Mouse (Mus musculus) intestine, postnatal 0 days (tissue): ENCODE results near the gene Vps72. TPM values are rescaled to one million over a fixed set of nuclear protein-coding genes. Genes with fewer than 3 reads are reported as not detected.

Experiments
- ATAC-seq: fragments of 200-750 bp; cut with Nextera tagmentation; 2 replicates; pipeline ENCODE4 v1.8.0; 2017; ENCODE audit warnings: mild to moderate bottlenecking, moderate TSS enrichment, moderate library complexity
- H3K27ac ChIP-seq: fragments of 300-500 bp; sonication (generic); 2 replicates; pipeline ENCODE4 v1.5.1; 2014; ENCODE audit warnings: mild to moderate bottlenecking, low read depth, low read length, moderate library complexity
- H3K27me3 ChIP-seq: fragments of 300-500 bp; sonication (generic); replicated peaks from 2 replicates; pipeline ENCODE4 v1.6.1; 2014; ENCODE audit warnings: low read length, mixed read lengths; ENCODE audit not compliant: control insufficient read depth, insufficient read depth
- H3K36me3 ChIP-seq: fragments of 300-500 bp; sonication (generic); 2 replicates; pipeline ENCODE4 v1.6.1; 2014; ENCODE audit warnings: mild to moderate bottlenecking, moderate library complexity; ENCODE audit not compliant: control insufficient read depth, insufficient read depth
- H3K4me1 ChIP-seq: fragments of 300-500 bp; sonication (generic); replicated peaks from 2 replicates; pipeline ENCODE4 v1.6.1; 2014; ENCODE audit warnings: antibody characterized with exemption, low read length, mixed read lengths; ENCODE audit not compliant: control insufficient read depth, insufficient read depth
- H3K4me2 ChIP-seq: fragments of 300-500 bp; sonication (generic); replicated peaks from 2 replicates; pipeline ENCODE4 v1.6.1; 2014; ENCODE audit warnings: low read depth, mild to moderate bottlenecking, moderate library complexity
- H3K4me3 ChIP-seq: fragments of 300-500 bp; sonication (generic); 2 replicates; pipeline ENCODE4 v1.5.1; 2014; ENCODE audit warnings: low read depth, low read length
- H3K9ac ChIP-seq: fragments of 300-500 bp; sonication (generic); 2 replicates; pipeline ENCODE4 v1.6.1; 2014; ENCODE audit warnings: mild to moderate bottlenecking, low read depth, low read length
- H3K9me3 ChIP-seq: fragments of 300-500 bp; sonication (generic); 2 replicates; pipeline ENCODE4 v1.6.1; 2016; ENCODE audit warnings: mixed run types; ENCODE audit not compliant: control insufficient read depth
- CTCF ChIP-seq: sonication (generic); IDR thresholded peaks from 2 replicates; pipeline ENCODE4 v1.5.1; 2016; ENCODE audit warnings: low read depth, mild to moderate bottlenecking, control low read depth, antibody characterized with exemption, moderate library complexity
- WGBS: fragments of 180-500 bp; shearing (Covaris S2); extraction: QIAGEN DNeasy Blood & Tissue Kit; methylation state at CpG from one replicate; pipeline ENCODE4 v1.1.7; 2014; 5-methylcytosine and 5-hydroxymethylcytosine counted together
- polyA plus RNA-seq: library from polyadenylated mRNA; unstranded; fragments of >200 nt; fragmentation: Nextera tagmentation; extraction: Ambion mirVana; gene quantifications from 2 replicates; pipeline ENCODE4 v1.2.1, GENCODE M21; 2015

Gene Vps72
- polyA plus RNA-seq: 58.5 and 60.5 TPM in 2 replicates

DNA sequence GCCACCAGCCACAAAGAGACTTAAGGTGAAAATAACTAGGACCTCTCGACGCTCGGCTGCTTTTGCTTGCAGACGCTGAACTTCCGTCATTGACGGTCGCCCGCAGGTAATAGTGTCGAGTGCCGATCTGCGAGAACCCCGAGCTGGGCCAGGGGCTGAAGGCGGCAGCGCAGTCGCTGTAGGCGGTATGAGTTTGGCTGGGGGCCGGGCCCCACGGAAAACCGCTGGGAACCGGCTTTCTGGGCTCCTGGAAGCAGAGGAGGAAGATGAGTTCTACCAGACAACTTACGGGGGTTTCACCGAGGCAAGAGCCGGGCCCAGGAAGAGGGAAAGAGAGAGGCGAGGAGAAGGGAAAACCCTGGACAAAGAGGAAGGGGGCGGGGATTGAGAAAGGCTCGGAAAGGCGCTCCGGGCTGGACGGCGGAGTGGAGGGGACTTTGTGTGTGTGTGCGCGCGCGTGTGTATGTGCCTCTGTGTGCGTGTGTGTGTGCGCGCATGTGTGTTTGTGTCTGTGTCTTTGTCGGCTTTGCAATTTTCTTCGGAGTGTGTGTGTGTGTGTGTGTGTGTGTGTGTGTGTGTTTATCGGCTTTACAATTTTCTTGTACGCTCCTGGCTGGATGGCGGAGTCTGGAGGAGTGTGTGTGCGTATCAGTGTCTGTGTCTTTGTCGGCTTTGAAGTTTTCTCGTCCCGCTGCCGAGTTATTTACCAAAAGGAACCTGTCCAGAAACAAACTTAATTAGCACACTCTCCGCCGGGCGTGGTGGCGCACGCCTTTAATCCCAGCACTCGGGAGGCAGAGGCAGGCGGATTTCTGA is at the start of gene Vps72:
TSS of gene Vps72 (plus strand) at position 112 of the 816 bp plus-strand sequence.
- peak within 1 kb of the TSS; percentile 72 for H3K4me3 ChIP-seq
- H3K9me3 ChIP-seq: no peaks in the 10 kb centered on the region
- WGBS: under 1% methylated on average over 54 of the region's 54 CpGs
- H3K9ac ChIP-seq: peak within 1 kb of the TSS; percentile 76
- H3K4me1 ChIP-seq: no peaks in the 10 kb centered on the region
- no peaks in the 10 kb centered on the region for H3K27me3 ChIP-seq
- H3K4me2 ChIP-seq: peak within 1 kb of the TSS; percentile 56
- H3K36me3 ChIP-seq: peaks cover 14% of the 10 kb centered on the region
- no peak for TF ChIP-seq CTCF
- H3K27ac ChIP-seq: peak within 1 kb of the TSS; percentile 90
- peak; percentile 59 for ATAC-seq

DNA sequence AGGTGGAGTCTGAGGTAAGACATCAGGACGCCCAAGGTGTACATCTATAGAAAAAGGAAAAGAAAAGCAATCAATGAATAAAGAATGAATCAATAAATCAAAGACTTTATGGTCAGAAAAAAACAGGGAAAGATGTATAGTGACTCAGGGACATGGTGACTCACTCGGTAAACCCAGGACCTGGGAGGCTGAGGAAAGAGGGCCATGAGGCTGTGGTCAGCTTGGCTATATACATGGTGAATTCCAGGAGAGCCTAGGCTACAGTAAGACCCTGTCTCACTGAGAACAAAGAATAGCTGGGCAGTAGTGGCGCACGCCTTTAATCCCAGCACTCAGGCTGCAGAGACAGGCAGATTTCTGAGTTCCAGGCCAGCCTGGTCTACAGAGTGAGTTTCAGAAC is 47.1 kb upstream of the Vps72 start:
- Histone ChIP-seq H3K27me3 (no peaks in the 10 kb centered on the region), H3K27ac (no peak overlapping the region), H3K9me3 (no peaks in the 10 kb centered on the region), H3K4me2 (no peak overlapping the region), H3K4me1 (no peaks in the 10 kb centered on the region), H3K9ac (no peak overlapping the region), H3K36me3 (peaks cover 88% of the 10 kb centered on the region), H3K4me3 (no peak overlapping the region)
- 96% methylated on average over 4 of the region's 4 CpGs for WGBS
- TF ChIP-seq CTCF: no peak
- no peak for ATAC-seq

DNA sequence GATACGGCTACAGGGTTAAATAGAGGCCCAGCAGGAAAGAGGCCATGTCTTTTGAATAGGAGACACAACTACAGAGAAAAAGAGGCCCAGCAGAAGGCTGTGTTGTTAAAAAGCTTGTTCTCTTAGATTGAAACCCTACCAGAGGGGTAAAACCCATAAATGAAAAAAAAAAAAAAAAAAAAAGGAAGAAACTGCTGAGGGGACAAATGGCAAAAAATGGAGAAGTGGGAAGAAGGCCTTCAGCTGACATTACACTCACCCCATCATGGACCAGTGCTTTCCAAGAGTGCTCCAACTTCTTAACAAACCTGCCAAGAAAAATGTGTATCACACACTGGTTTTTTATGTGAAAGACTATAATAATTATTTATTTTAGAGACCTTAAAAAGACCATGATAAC is 45.3 kb upstream of the Vps72 start:
- TF ChIP-seq CTCF: no peak
- WGBS: 97% methylated on average over 1 of the region's 1 CpGs
- ATAC-seq: no peak
- no peaks in the 10 kb centered on the region for H3K27me3 ChIP-seq
- no peaks in the 10 kb centered on the region for H3K4me1 ChIP-seq
- peaks cover 83% of the 10 kb centered on the region for H3K36me3 ChIP-seq
- H3K4me3 ChIP-seq: no peak overlapping the region
- no peak overlapping the region for H3K9ac ChIP-seq
- no peak overlapping the region for H3K4me2 ChIP-seq
- H3K9me3 ChIP-seq: no peaks in the 10 kb centered on the region
- H3K27ac ChIP-seq: no peak overlapping the region

DNA sequence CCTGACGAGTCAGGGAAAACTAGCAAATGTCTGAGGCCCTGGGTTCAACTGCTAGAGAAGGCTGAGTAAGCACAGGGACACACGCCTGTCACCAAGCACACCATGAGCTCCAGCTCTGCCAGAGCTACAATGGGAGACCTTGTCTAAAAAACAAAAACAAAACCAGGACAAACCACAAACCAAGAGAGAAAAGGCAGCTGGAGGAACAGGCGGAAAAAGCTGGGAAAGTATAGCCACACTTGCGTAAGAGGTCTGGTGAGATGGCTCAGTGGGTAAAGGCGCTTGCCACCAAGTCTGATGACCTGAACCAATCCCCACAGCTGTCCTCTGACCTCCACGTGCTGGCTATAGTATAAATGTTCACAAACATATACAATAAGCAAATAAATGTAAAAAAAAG is 44.7 kb upstream of the Vps72 start:
- Histone ChIP-seq H3K4me1 (no peaks in the 10 kb centered on the region), H3K4me2 (no peak overlapping the region), H3K36me3 (peaks cover 83% of the 10 kb centered on the region), H3K27ac (no peak overlapping the region), H3K9me3 (no peaks in the 10 kb centered on the region), H3K27me3 (no peaks in the 10 kb centered on the region), H3K4me3 (no peak overlapping the region), H3K9ac (no peak overlapping the region)
- no peak for TF ChIP-seq CTCF
- WGBS: 89% methylated on average over 6 of the region's 6 CpGs
- ATAC-seq: no peak

DNA sequence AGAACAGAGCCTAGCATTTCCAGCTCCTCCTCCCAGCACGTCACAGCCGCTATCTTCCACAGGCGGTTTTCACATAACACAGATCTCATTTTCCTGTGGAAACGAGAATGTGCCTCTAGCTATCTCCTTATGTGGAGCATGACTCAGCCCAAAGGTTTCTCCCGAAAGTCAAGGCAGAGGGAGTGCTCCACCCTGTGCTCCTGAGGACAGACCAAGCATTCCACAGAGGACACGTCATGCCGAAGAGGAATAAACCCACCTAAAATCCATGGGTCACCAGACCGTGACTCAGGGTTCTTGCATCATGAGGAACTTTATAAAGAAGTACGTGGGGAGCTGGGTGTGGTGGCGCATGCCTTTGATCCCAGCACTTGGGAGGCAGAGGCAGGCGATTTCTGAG is 44.3 kb upstream of the Vps72 start:
- peak; percentile 33; the same call in 1 of the 2 replicates for ATAC-seq
- Histone ChIP-seq H3K36me3 (peaks cover 83% of the 10 kb centered on the region), H3K4me1 (no peaks in the 10 kb centered on the region), H3K4me3 (no peak overlapping the region), H3K27me3 (no peaks in the 10 kb centered on the region), H3K9ac (no peak overlapping the region), H3K27ac (no peak overlapping the region), H3K4me2 (no peak overlapping the region), H3K9me3 (no peaks in the 10 kb centered on the region)
- TF ChIP-seq CTCF: no peak
- WGBS: 83% methylated on average over 11 of the region's 11 CpGs

DNA sequence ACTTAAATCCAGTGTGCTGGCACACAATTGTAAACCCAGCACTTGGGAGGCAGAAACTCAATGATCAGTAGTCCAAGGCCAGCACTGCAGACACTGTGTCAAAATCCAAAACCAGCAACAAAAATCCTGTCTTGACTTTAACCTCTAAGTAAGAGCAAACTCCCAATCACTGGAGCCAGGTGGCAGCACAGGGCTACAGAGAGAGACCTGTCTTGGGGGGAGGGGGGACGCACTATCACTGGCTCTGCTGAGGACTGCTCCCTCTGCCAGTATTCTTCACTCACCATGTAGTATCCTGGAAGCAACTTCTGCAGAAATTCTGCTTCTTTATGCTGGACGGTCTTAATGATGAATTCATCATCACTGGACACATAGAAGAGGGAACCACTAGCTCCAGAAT is 39.2 kb upstream of the Vps72 start:
- Histone ChIP-seq H3K27ac (no peak overlapping the region), H3K9ac (no peak overlapping the region), H3K4me1 (no peaks in the 10 kb centered on the region), H3K9me3 (no peaks in the 10 kb centered on the region), H3K36me3 (peaks cover 66% of the 10 kb centered on the region), H3K27me3 (no peaks in the 10 kb centered on the region), H3K4me3 (no peak overlapping the region), H3K4me2 (no peak overlapping the region)
- no peak for ATAC-seq
- TF ChIP-seq CTCF: peak; percentile 32; the same call in 1 of the 2 replicates
- 89% methylated on average over 2 of the region's 2 CpGs for WGBS
